Mouse (Mus musculus) testis, adult 2 months (tissue): ENCODE data around the gene Ccnb1ip1.

Experiments
- CTCF ChIP-seq: fragments of 200-500 bp; IDR thresholded peaks from 2 replicates; pipeline ENCODE4 v1.5.1; 2012; ENCODE audit warnings: low read depth, mild to moderate bottlenecking, inconsistent platforms, low read length, moderate library complexity; ENCODE audit not compliant: control insufficient read depth, insufficient read depth, insufficient replicate concordance
- POLR2A ChIP-seq: fragments of 200-500 bp; IDR thresholded peaks from 2 replicates; pipeline ENCODE4 v1.6.1; 2012; ENCODE audit warnings: low read depth, mild to moderate bottlenecking, inconsistent platforms, low read length, moderate library complexity; ENCODE audit not compliant: control insufficient read depth

GRCm38 (mm10) chr14:50765736-50766135 is 41.8 kb downstream of the Ccnb1ip1 start:
- TF ChIP-seq CTCF (no peak), POLR2A (no peak)
